Mouse (Mus musculus) left cerebral cortex, postnatal 10 days (tissue): ENCODE results near the gene Npc1l1. TPM values are rescaled to one million over a fixed set of nuclear protein-coding genes. Genes with fewer than 3 reads are reported as not detected.

Source experiments
- DNase-seq, 2 experiments: peaks; one replicate each; pipeline ENCODE4 v3.0.0; 2021 to 2022; ENCODE audit warnings: low spot score in 2 of 2, mixed read lengths in 1 of 2; ENCODE audit errors: extremely low spot score in 1 of 2
- intact Hi-C: fragments of 180-260 bp; cut with DNase I; formaldehyde crosslinking; loops from one replicate; pipeline ENCODE4 v1.15.1; 2025
- total RNA-seq, 2 experiments: library from RNA; stranded (reverse); gene quantifications; 2 replicates each; pipeline ENCODE4 v1.2.3; 2021

Gene Npc1l1
- total RNA-seq, 2 experiments from 2014 or later = 0.41 to 0.49 TPM

DNA sequence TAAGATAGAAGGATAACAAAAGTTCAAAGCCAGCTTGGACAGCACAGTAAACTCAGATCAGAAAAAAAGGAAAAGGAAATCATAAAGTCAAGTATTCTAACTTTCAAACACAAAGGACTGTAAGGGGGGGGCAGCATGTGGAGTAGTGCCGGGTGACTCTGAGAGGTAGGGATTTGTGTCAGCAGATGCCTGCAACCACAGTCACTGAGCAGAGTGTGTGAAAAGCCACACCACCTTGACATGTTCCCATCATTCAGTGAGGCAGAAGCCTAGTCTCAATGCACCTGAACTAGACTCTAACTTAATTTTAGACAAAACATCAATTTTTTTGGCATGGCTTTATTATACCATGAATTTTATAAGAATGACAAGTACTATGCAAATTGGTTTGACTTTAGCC is 54.4 kb downstream of the Npc1l1 start:
- intact Hi-C loops = loop anchor here (5.0 kb wide), 1 partner anchor 53 kb away; no protein-coding TSS in a partner anchor
- DNase-seq = no peak

- intact Hi-C loops = loop anchor here (5.0 kb wide), 1 partner anchor 52 kb away; no protein-coding TSS in a partner anchor
- DNase-seq = peak in 1 of 2 experiments; percentile 38
These were observed 55.2 kb downstream of the Npc1l1 start for GRCm38 (mm10) chr11:6174719-6175118.

- intact Hi-C loops = no loop called here
- DNase-seq = no peak
These were observed 60.8 kb downstream of the Npc1l1 start for GRCm38 (mm10) chr11:6169041-6169663.

DNA sequence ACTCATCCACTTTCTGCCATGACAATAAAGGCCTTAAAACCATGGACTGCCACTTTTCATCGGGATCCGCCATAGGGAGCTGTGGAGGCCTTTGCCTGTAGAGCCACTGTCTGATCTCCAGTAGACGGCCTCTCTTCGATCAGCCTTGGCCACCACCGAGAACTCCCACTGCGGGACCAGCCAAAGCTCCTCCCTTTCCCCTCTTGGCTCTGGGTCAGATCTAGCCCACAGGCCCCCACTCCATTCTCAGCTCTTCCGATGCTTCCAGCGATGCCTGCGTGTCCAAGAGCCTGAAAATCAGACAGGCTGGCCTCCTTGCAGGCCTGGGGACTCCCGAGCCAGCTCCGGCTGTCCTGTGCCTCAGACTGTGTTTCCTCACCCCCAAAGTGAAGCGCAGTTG is 63.6 kb downstream of the Npc1l1 start:
- intact Hi-C loops = no loop called here
- DNase-seq = no peak

GRCm38 (mm10) chr11:6165391-6166081 is 64.4 kb downstream of the Npc1l1 start:
- intact Hi-C loops = no loop called here
- no peak for DNase-seq

- DNase-seq = no peak
- intact Hi-C loops = no loop called here
These were observed 65.2 kb downstream of the Npc1l1 start for GRCm38 (mm10) chr11:6164781-6165180.

DNA sequence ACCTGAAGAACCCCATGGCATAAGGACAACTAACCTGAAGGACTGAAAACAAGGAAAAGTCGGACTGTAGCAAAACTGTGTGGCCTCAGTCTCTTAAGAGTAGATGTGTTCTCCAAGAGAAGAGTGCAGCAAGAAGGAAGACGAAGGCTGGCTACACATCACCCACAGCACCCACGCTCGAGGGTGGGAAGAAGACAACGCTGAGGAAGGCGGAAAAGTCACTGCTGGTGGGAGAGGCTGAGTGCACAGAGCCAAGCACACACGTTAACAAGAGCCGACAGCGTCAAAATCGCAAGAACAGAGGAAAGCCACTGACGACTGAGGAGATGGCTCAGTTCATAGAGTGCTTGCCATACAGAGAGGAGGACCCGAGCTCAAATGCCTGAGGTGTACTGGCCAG is 66.2 kb downstream of the Npc1l1 start:
- intact Hi-C loops = no loop called here
- DNase-seq = no peak

DNA sequence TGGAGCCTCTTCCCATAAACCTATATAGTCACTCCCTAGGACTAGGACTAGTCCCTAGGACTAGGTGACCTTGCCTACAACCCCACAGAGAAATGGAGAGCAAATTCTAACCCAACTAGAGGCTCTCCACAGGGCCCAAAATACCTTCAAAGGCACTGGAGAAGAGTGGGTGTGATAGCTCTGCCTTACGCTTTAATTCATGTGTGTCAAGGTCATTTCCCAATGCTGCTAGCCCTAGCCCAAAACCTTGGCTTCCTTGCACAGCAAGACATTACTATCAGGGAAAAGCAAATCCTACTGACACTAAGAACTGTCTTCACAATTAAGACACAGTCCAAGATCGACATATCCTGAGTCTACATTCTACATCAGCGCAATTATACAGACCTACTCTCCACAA is 66.9 kb downstream of the Npc1l1 start:
- intact Hi-C loops = no loop called here
- no peak for DNase-seq

DNA sequence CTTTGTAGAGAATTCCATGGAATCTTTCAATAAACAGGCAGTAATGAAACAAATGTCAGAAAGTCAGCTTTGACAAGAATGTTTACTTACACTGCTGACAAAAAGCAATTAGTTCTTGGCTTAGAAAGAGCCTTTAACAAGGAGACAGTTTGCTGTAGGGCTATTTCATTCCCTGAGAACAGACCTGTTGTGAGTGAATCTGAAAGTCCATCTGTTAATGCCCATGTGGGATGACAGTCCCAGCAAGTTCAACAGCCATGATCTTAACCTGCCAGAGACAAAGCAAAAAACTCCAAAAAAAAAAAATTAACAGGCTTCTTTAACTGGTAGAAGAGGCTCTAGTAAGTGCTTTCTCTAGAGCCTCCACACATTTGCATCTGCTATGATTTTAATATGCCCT is 68.4 kb downstream of the Npc1l1 start:
- DNase-seq = no peak
- intact Hi-C loops = no loop called here

Other genes starting within 250 kb of the Npc1l1 start
- 100 to 1,000 TPM; 768 to 793 TPM for gene Camk2b, start 163.8 kb downstream of the Npc1l1 start, total RNA-seq
- gene A730071L15Rik, start 30.1 kb downstream of the Npc1l1 start, total RNA-seq = not detected
- 100 to 1,000 TPM; 125 to 131 TPM for gene Nudcd3, start 29.7 kb downstream of the Npc1l1 start, total RNA-seq
- 10 to 100 TPM; 44.6 to 51.0 TPM for gene Ddx56, start 37.6 kb upstream of the Npc1l1 start, total RNA-seq
- 10 to 100 TPM; 65.8 to 66.0 TPM for gene Tmed4, start 44.7 kb upstream of the Npc1l1 start, total RNA-seq
- gene Ogdh, start 61.5 kb upstream of the Npc1l1 start, total RNA-seq = 100 to 1,000 TPM; 230 to 235 TPM
- 100 to 1,000 TPM; 199 to 203 TPM for gene Zmiz2, start 158.9 kb upstream of the Npc1l1 start, total RNA-seq
- 1,000 to 10,000 TPM; 2,299 to 2,355 TPM for gene Ppia, start 185.3 kb upstream of the Npc1l1 start, total RNA-seq
- gene H2afv, start 214.3 kb upstream of the Npc1l1 start, total RNA-seq = 10 to 100 TPM; 26.6 to 28.9 TPM
- gene Purb, start 245.8 kb upstream of the Npc1l1 start, total RNA-seq = 100 to 1,000 TPM; 276 to 277 TPM